Comparison of ENCODE assay signal across 10 mouse cellular contexts in genomic region chr2:115213181-115213970, GRCm38 (mm10).
DNase-seq lines count a peak whose midpoint lies in the region; ATAC-seq and TF ChIP-seq lines count a peak whose summit lies in the region.
"Had no signal": no experiment of that assay in that cellular context is flagged by ENCODE, and none has a peak within 500 bp of the region (broad histone marks: within the 10 kb centered on the region; RNA-seq: fewer than 3 reads in every experiment).

No protein-coding gene starts in this region.

- no peak overlapping the region for H3K27ac ChIP-seq in forebrain, embryonic 14.5 days (ENCODE audit: low read depth, low read length)
- H3K27ac ChIP-seq in forebrain, embryonic 12.5 days, result no peak overlapping the region
- no peak overlapping the region for H3K27ac ChIP-seq in testis, adult 2 months (ENCODE audit: control insufficient read depth, insufficient read depth, low read depth, low read length)
- H3K27ac ChIP-seq in limb, embryonic 13.5 days, result no peak overlapping the region
- no peak overlapping the region for H3K27ac ChIP-seq in stomach, postnatal 0 days (replicated peaks)
- H3K27ac ChIP-seq: heart, embryonic 13.5 days had no signal

- 0 out of 2 replicates have a peak overlapping the region, but pooled peaks have one; percentile 7 for H3K4me2 ChIP-seq in forebrain, embryonic 14.5 days (ENCODE audit: low read length)
- no peak overlapping the region for H3K4me2 ChIP-seq in forebrain, embryonic 12.5 days
- H3K4me2 ChIP-seq in limb, embryonic 13.5 days (replicated peaks), result peak overlapping the region; percentile 56
- H3K4me2 ChIP-seq in stomach, postnatal 0 days (replicated peaks; ENCODE audit: low read depth), result no peak overlapping the region
- H3K4me2 ChIP-seq: heart, embryonic 13.5 days had no signal

- WGBS in forebrain, embryonic 14.5 days, result 46% methylated on average over 18 of the region's 18 CpGs
- WGBS in forebrain, embryonic 12.5 days, result 60% methylated on average over 18 of the region's 18 CpGs
- WGBS in limb, embryonic 13.5 days, result 15% methylated on average over 18 of the region's 18 CpGs
- WGBS in stomach, postnatal 0 days, result 37% methylated on average over 18 of the region's 18 CpGs

- no peak overlapping the region for H3K9ac ChIP-seq in forebrain, embryonic 14.5 days (ENCODE audit: low read length)
- H3K9ac ChIP-seq in forebrain, embryonic 12.5 days, result no peak overlapping the region
- no peak overlapping the region; the same call in 1 of the 2 replicates for H3K9ac ChIP-seq in limb, embryonic 13.5 days
- no peak overlapping the region for H3K9ac ChIP-seq in stomach, postnatal 0 days (ENCODE audit: low read length)
- H3K9ac ChIP-seq: heart, embryonic 13.5 days had no signal

- no peak for TF ChIP-seq CTCF in testis, adult 2 months (IDR thresholded peaks at IDR 0.05; ENCODE audit: control insufficient read depth, insufficient read depth, insufficient replicate concordance, low read depth, low read length)
- no peak for TF ChIP-seq CTCF in stomach, postnatal 0 days (IDR thresholded peaks at IDR 0.05; ENCODE audit: low read depth)

- TF ChIP-seq POLR2A in testis, adult 2 months (IDR thresholded peaks at IDR 0.05; ENCODE audit: control insufficient read depth, low read depth, low read length), result no peak

- no peaks in the 10 kb centered on the region for H3K9me3 ChIP-seq in forebrain, embryonic 14.5 days (replicated peaks; ENCODE audit: control insufficient read depth, low read length)
- H3K9me3 ChIP-seq in forebrain, embryonic 12.5 days, result no peaks in the 10 kb centered on the region
- H3K9me3 ChIP-seq in limb, embryonic 13.5 days, result peaks cover 5% of the 10 kb centered on the region; the same call in 1 of the 2 replicates
- H3K9me3 ChIP-seq in stomach, postnatal 0 days (ENCODE audit: control insufficient read depth, low read length), result no peaks in the 10 kb centered on the region

- peaks cover 5% of the 10 kb centered on the region; the same call in 1 of the 2 replicates for H3K4me1 ChIP-seq in forebrain, embryonic 14.5 days (ENCODE audit: control insufficient read depth, insufficient read depth, low read length)
- peaks cover 8% of the 10 kb centered on the region; the same call in 1 of the 2 replicates for H3K4me1 ChIP-seq in forebrain, embryonic 12.5 days
- peaks cover 3% of the 10 kb centered on the region; the same call in 1 of the 2 replicates for H3K4me1 ChIP-seq in testis, adult 2 months (ENCODE audit: control insufficient read depth, insufficient read depth, low read length)
- peaks cover 10% of the 10 kb centered on the region; the same call in 1 of the 2 replicates for H3K4me1 ChIP-seq in limb, embryonic 13.5 days
- H3K4me1 ChIP-seq in stomach, postnatal 0 days (replicated peaks; ENCODE audit: control insufficient read depth, insufficient read depth), result no peaks in the 10 kb centered on the region

- DNase-seq in forebrain, embryonic 14.5 days (ENCODE audit: low spot score), result peak; percentile 39
- DNase-seq in testis, postnatal 10 days (ENCODE audit: low spot score), result no peak
- DNase-seq in stomach, postnatal 0 days (ENCODE audit: low spot score), result peak; percentile 13
- no peak for DNase-seq in gastrocnemius, postnatal 25 days
- DNase-seq in testis, postnatal 14 days (ENCODE audit: low spot score), result no peak
- DNase-seq: thymus, adult 2 months had no signal

- TF ChIP-seq EP300 in stomach, postnatal 0 days (optimal IDR thresholded peaks at IDR 0.05), result no peak

- H3K4me3 ChIP-seq in forebrain, embryonic 14.5 days (ENCODE audit: low read depth, low read length), result no peak overlapping the region
- H3K4me3 ChIP-seq in forebrain, embryonic 12.5 days (replicated peaks), result no peak overlapping the region
- H3K4me3 ChIP-seq in testis, adult 2 months (ENCODE audit: control insufficient read depth, low read depth, low read length), result peak overlapping the region; percentile 25; the same call in 1 of the 2 replicates
- H3K4me3 ChIP-seq in limb, embryonic 13.5 days, result peak overlapping the region; percentile 1; the same call in 1 of the 2 replicates
- H3K4me3 ChIP-seq in stomach, postnatal 0 days (ENCODE audit: low read depth, low read length), result no peak overlapping the region
- H3K4me3 ChIP-seq: heart, embryonic 13.5 days had no signal

- H3K27me3 ChIP-seq in forebrain, embryonic 14.5 days (replicated peaks; ENCODE audit: control insufficient read depth, insufficient read depth, low read length), result no peaks in the 10 kb centered on the region
- H3K27me3 ChIP-seq in forebrain, embryonic 12.5 days, result no peaks in the 10 kb centered on the region
- no peaks in the 10 kb centered on the region for H3K27me3 ChIP-seq in testis, adult 2 months (ENCODE audit: control insufficient read depth, insufficient read depth, low read length)
- no peaks in the 10 kb centered on the region for H3K27me3 ChIP-seq in limb, embryonic 13.5 days
- no peaks in the 10 kb centered on the region for H3K27me3 ChIP-seq in stomach, postnatal 0 days (ENCODE audit: control insufficient read depth, insufficient read depth, low read length)
- H3K27me3 ChIP-seq: heart, embryonic 13.5 days had no signal

- ATAC-seq in forebrain, embryonic 14.5 days, result peak; percentile 60; the same call in 1 of the 2 replicates
- no peak for ATAC-seq in forebrain, embryonic 12.5 days (ENCODE audit: low FRiP score)
- ATAC-seq in limb, embryonic 13.5 days (ENCODE audit: low FRiP score, low read depth), result 0 out of 2 replicates have a peak, but pooled peaks have one; percentile 24
- no peak for ATAC-seq in stomach, postnatal 0 days (ENCODE audit: low FRiP score, low TSS enrichment)

- H3K36me3 ChIP-seq in forebrain, embryonic 14.5 days (ENCODE audit: control insufficient read depth, insufficient read depth, low read length), result no peaks in the 10 kb centered on the region
- H3K36me3 ChIP-seq in forebrain, embryonic 12.5 days (replicated peaks), result no peaks in the 10 kb centered on the region
- no peaks in the 10 kb centered on the region for H3K36me3 ChIP-seq in testis, adult 2 months (ENCODE audit: control insufficient read depth, insufficient read depth, low read length)
- H3K36me3 ChIP-seq in limb, embryonic 13.5 days, result no peaks in the 10 kb centered on the region
- no peaks in the 10 kb centered on the region for H3K36me3 ChIP-seq in stomach, postnatal 0 days (ENCODE audit: control insufficient read depth, insufficient read depth, low read length)
- H3K36me3 ChIP-seq: heart, embryonic 13.5 days had no signal

Comparison
In these comparisons a context has a peak if more than half of its experiments do, and no peak if none do; other contexts are left out.
1. ATAC-seq: peak in forebrain, embryonic 14.5 days (single experiment) and limb, embryonic 13.5 days (single experiment); none in forebrain, embryonic 12.5 days (single experiment) and stomach, postnatal 0 days (single experiment).
2. H3K4me2 ChIP-seq: peak in forebrain, embryonic 14.5 days (single experiment) and limb, embryonic 13.5 days (single experiment); none in forebrain, embryonic 12.5 days (single experiment) and stomach, postnatal 0 days (single experiment).
3. DNase-seq: peak in forebrain, embryonic 14.5 days (single experiment) and stomach, postnatal 0 days (single experiment); none in testis, postnatal 10 days (single experiment), gastrocnemius, postnatal 25 days (single experiment) and testis, postnatal 14 days (single experiment).
4. H3K4me3 ChIP-seq: peak in testis, adult 2 months (single experiment) and limb, embryonic 13.5 days (single experiment); none in forebrain, embryonic 14.5 days (single experiment), forebrain, embryonic 12.5 days (single experiment) and stomach, postnatal 0 days (single experiment).